Mouse (Mus musculus): ENCODE data around the gene Rwdd2b. TPM values are rescaled to one million over a fixed set of nuclear protein-coding genes. Genes with fewer than 3 reads are reported as not detected.

The Rwdd2b gene
- total RNA-seq, 2 experiments from 2014 or later = 8.4 to 14.3 TPM

- ATAC-seq (replicated peaks; ENCODE audit: poor library complexity) = no peak
Measured at GRCm38 (mm10) chr16:87427516-87427915, 12.9 kb downstream of the Rwdd2b start.

GRCm38 (mm10) chr16:87420662-87421061, 19.7 kb downstream of the Rwdd2b start:
- peak; percentile 58 for ATAC-seq (replicated peaks; ENCODE audit: poor library complexity)

GRCm38 (mm10) chr16:87405001-87405400, 35.4 kb downstream of the Rwdd2b start:
- peak; percentile 99 for ATAC-seq (replicated peaks; ENCODE audit: poor library complexity)

- peak; percentile 98 for ATAC-seq (replicated peaks; ENCODE audit: poor library complexity)
Measured at GRCm38 (mm10) chr16:87393813-87394548, 46.4 kb downstream of the Rwdd2b start.

GRCm38 (mm10) chr16:87387444-87387977, 52.9 kb downstream of the Rwdd2b start:
- no peak for ATAC-seq (replicated peaks; ENCODE audit: poor library complexity)

GRCm38 (mm10) chr16:87384366-87384765, 56.0 kb downstream of the Rwdd2b start:
- no peak for ATAC-seq (replicated peaks; ENCODE audit: poor library complexity)

Other genes with a start within 250 kb of the Rwdd2b start
- gene N6amt1, start 86.4 kb downstream of the Rwdd2b start, total RNA-seq (2015) = 13.8 and 18.7 TPM in 2 replicates
- 11.8 and 12.0 TPM in 2 replicates for gene N6amt1, start 86.4 kb downstream of the Rwdd2b start, total RNA-seq (2017)
- gene Ltn1, start 8.0 kb downstream of the Rwdd2b start, total RNA-seq (2015) = 31.2 and 32.7 TPM in 2 replicates
- gene Ltn1, start 8.0 kb downstream of the Rwdd2b start, total RNA-seq (2017) = 25.7 and 26.8 TPM in 2 replicates
- 86.5 and 92.9 TPM in 2 replicates for gene Usp16, start 14.1 kb upstream of the Rwdd2b start, total RNA-seq (2015)
- gene Usp16, start 14.1 kb upstream of the Rwdd2b start, total RNA-seq (2017) = 96.9 and 121 TPM in 2 replicates
- gene Cct8, start 55.3 kb upstream of the Rwdd2b start, total RNA-seq (2015) = 335 and 348 TPM in 2 replicates
- gene Cct8, start 55.3 kb upstream of the Rwdd2b start, total RNA-seq (2017) = 660 and 918 TPM in 2 replicates
- gene Map3k7cl, start 112.8 kb upstream of the Rwdd2b start, total RNA-seq (2015) = not detected in 2 replicates
- not detected in 2 replicates for gene Map3k7cl, start 112.8 kb upstream of the Rwdd2b start, total RNA-seq (2017)

All from megakaryocyte progenitor cell, adult 5-6 weeks (primary cell).